Mouse (Mus musculus): ENCODE measurements around the gene Tjp3.

DNA sequence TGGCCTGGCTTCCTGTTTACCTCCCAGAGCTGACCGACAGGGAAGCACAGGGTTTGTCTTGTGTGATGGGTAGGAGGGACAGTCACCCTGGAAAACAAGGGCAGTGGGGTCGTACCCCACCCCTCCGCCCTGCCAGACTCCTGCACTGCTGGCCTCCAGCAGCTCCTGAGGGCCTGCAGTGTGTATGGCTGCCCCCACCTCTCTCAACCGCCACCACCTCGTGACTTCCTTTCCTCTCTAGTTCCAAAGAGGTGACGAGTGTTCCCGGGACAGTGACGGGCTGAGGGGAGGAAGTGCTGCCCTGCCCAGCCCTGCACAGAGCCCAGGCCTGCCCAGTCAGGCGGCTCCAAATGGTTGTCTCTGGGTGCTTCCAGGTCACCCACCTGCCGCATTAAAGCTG, 6.5 kb upstream of the Tjp3 start:
- TF ChIP-seq TAL1 (IDR thresholded peaks at IDR 0.05; ENCODE audit: low read length), result no peak
- TF ChIP-seq GATA1 (IDR thresholded peaks at IDR 0.05; ENCODE audit: low read length), result no peak

Data from erythroblast, embryonic 14.5 days (primary cell).